Comparison of ENCODE assay signal across 1 mouse cellular context in genomic region chr4:136202509-136202908, GRCm38 (mm10).
A peak's percentile ranks its signal among the peaks of the same experiment; 100 is the strongest.
TF ChIP-seq lines count a peak whose summit lies in the region.

No protein-coding gene starts in this region.

TF ChIP-seq in CH12.LX, 34 proteins besides CTCF, POLR2A, EP300 and RAD21 (continued from another document):
- TF ChIP-seq RCOR1 (conservative IDR thresholded peaks at IDR 0.05; ENCODE audit: low read depth, low read length) (no peak), IRF4 (IDR thresholded peaks at IDR 0.05; ENCODE audit: low read depth, low read length) (peak; percentile 10; the same call in 1 of the 2 replicates), BHLHE40 (IDR thresholded peaks at IDR 0.05; ENCODE audit: low read depth, low read length) (no peak), ZNF384 (IDR thresholded peaks at IDR 0.05; ENCODE audit: low read depth, low read length) (no peak), SMC3 (IDR thresholded peaks at IDR 0.05; ENCODE audit: low read depth, low read length) (peak; percentile 62), TBP (conservative IDR thresholded peaks at IDR 0.05; ENCODE audit: low read depth, low read length) (no peak), KAT2A (IDR thresholded peaks at IDR 0.05; ENCODE audit: insufficient replicate concordance, low read length) (no peak), NELFE (IDR thresholded peaks at IDR 0.05; ENCODE audit: low read depth, low read length) (no peak), MXI1 (IDR thresholded peaks at IDR 0.05; ENCODE audit: low read depth, low read length) (no peak)
